Mouse (Mus musculus): ENCODE measurements at regions not wholly inside any gene's neighbourhood (a gene's known extent, or its start where the extent isn't known, plus 50 kb on each side); places are given as distances from the start of the nearest gene placed in this dataset.

DNA sequence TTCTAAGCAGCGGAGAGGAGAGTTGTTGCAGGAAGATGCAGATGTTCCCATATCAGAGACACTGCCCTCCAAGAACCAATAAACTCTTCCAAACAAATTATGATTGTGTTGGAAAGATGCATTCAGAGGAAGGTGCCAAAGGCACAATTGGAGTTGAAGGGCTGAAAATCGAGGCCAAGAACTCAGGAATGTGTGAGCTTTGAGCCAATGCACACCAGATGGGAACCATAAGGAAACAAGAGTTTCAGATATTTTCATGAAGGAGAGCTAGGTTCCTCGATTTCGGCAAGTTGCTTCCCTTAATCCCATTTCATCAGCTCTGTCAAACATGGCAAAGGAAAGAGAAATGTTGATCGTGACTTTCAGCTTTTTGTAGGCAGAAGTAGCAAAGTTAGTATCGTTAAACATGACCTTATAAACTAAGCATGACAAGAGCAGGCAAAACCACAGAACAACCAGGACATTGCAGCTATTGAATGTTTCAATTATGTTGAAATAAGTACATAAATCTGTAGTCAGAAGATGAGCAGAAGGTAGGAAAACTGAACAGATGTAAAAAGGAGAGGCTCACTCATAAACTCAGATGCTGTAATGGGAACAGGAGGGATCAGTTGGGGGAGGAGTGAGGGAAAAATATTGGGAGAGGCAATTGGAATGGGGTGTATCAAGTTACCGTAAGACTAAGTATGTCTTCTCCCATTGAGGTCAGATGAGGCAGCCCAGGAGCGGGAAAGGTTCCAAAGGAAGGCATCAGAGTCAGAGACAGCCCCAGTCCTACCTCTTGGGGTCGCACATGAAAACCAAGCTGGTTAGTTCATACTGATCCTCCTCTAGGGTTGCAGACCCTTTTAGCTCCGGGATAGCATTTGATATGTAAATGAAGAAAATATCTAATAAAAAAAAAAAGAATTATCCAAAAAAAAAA lies 110.3 kb downstream of the 1700017N19Rik start:
- TF ChIP-seq EP300 (optimal IDR thresholded peaks at IDR 0.05) (no peak), CTCF (IDR thresholded peaks at IDR 0.05; ENCODE audit: low read depth) (no peak)
